Comparison of ENCODE assay signal across 27 mouse cellular contexts in the genomic region with DNA sequence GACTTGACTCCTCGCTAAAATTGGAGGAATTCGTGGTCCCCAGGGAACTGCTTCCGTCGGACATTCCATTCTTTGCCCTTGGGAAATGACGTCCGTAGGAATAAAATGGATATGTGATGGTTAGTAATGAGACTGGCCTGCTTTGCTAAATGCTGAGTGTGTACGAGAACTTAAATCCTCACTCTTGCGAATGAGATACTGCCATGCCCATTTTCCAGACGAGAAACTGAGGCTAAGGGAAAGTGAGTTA. TPM values are rescaled to one million over a fixed set of nuclear protein-coding genes. Genes with fewer than 3 reads are reported as not detected.
DNase-seq lines count a peak whose midpoint lies in the region; ATAC-seq and TF ChIP-seq lines count a peak whose summit lies in the region.
"Had no signal": no experiment of that assay in that cellular context is flagged by ENCODE, and none has a peak within 500 bp of the region (broad histone marks: within the 10 kb centered on the region; RNA-seq: fewer than 3 reads in every experiment).

No protein-coding gene starts in this region.

- no peak overlapping the region for H3K9ac ChIP-seq in embryonic facial prominence, embryonic 14.5 days (ENCODE audit: low read depth, low read length)
- H3K9ac ChIP-seq in heart, adult 2 months (ENCODE audit: low read depth, low read length), result no peak overlapping the region
- H3K9ac ChIP-seq: embryonic facial prominence, embryonic 13.5 days; kidney, embryonic 15.5 days; limb, embryonic 12.5 days; liver, embryonic 15.5 days; lung, embryonic 14.5 days had no signal

- H3K79me2 ChIP-seq in heart, adult 2 months (replicated peaks; ENCODE audit: control insufficient read depth, insufficient read depth, low read length), result no peaks in the 10 kb centered on the region

- no peak for TF ChIP-seq EP300 in heart, adult 2 months (IDR thresholded peaks at IDR 0.05; ENCODE audit: insufficient read depth, low read depth, low read length)

- 0 out of 2 replicates have a peak, but pooled peaks cover 5% of the 10 kb centered on the region for H3K4me1 ChIP-seq in embryonic facial prominence, embryonic 14.5 days (ENCODE audit: control insufficient read depth, insufficient read depth, low read length)
- peaks cover 14% of the 10 kb centered on the region for H3K4me1 ChIP-seq in embryonic facial prominence, embryonic 10.5 days
- H3K4me1 ChIP-seq in heart, adult 2 months (ENCODE audit: control insufficient read depth, insufficient read depth, low read length), result peaks cover 2% of the 10 kb centered on the region; the same call in 1 of the 2 replicates

- no peaks in the 10 kb centered on the region for H3K36me3 ChIP-seq in embryonic facial prominence, embryonic 14.5 days (ENCODE audit: control insufficient read depth, insufficient read depth, low read length)
- no peaks in the 10 kb centered on the region for H3K36me3 ChIP-seq in embryonic facial prominence, embryonic 10.5 days (replicated peaks)
- H3K36me3 ChIP-seq in heart, adult 2 months (ENCODE audit: control insufficient read depth, insufficient read depth, low read length), result no peaks in the 10 kb centered on the region
- H3K36me3 ChIP-seq: embryonic facial prominence, embryonic 13.5 days; G1E; kidney, embryonic 15.5 days; limb, embryonic 12.5 days; liver, embryonic 15.5 days had no signal

- no peak for ATAC-seq in embryonic facial prominence, embryonic 14.5 days (ENCODE audit: low read depth)
- ATAC-seq: forebrain, embryonic 16.5 days; hindbrain, embryonic 16.5 days had no signal

- no peak for DNase-seq in embryonic facial prominence, embryonic 14.5 days (ENCODE audit: low spot score)
- DNase-seq in embryonic facial prominence, embryonic 10.5 days (ENCODE audit: low spot score), result no peak
- peak in 1 of 2 experiments; percentile 41 for DNase-seq in heart, adult 2 months
- no peak for DNase-seq in heart, postnatal 25 days (ENCODE audit: low spot score)
- DNase-seq in kidney, postnatal 14 days, result peak; percentile 57
- DNase-seq in kidney, adult 18-20 months, result no peak
- DNase-seq in heart, postnatal 4 days, result peak; percentile 32
- no peak for DNase-seq in retina, embryonic 14.5 days (ENCODE audit: low spot score)
- DNase-seq: adrenal gland, postnatal 10 days; cerebellum, adult 11 months; cerebellum, adult 9-10 months; cerebellum, postnatal 36 days; gastrocnemius, postnatal 10 days; lung, embryonic 14.5 days; lung, postnatal 14 days; thymus, adult 18-20 months; thymus, postnatal 25 days had no signal

- no peak for TF ChIP-seq CTCF in heart, adult 2 months (IDR thresholded peaks at IDR 0.05)

- no peaks in the 10 kb centered on the region for H3K27me3 ChIP-seq in embryonic facial prominence, embryonic 14.5 days (replicated peaks; ENCODE audit: control insufficient read depth, insufficient read depth, low read length)
- 0 out of 2 replicates have a peak, but pooled peaks cover 4% of the 10 kb centered on the region for H3K27me3 ChIP-seq in embryonic facial prominence, embryonic 10.5 days (replicated peaks; ENCODE audit: low read depth, poor library complexity, severe bottlenecking)
- H3K27me3 ChIP-seq in heart, adult 2 months (ENCODE audit: control insufficient read depth, insufficient read depth, low read length), result no peaks in the 10 kb centered on the region
- H3K27me3 ChIP-seq: embryonic facial prominence, embryonic 13.5 days; kidney, embryonic 15.5 days; limb, embryonic 12.5 days; liver, embryonic 15.5 days had no signal

- WGBS in embryonic facial prominence, embryonic 14.5 days, result 74% methylated on average over 9 of the region's 9 CpGs
- WGBS in embryonic facial prominence, embryonic 10.5 days, result 81% methylated on average over 9 of the region's 9 CpGs
- WGBS in heart, adult 2 months, result 55% methylated on average over 9 of the region's 9 CpGs

- TF ChIP-seq POLR2A in heart, adult 2 months (IDR thresholded peaks at IDR 0.05; ENCODE audit: insufficient read depth, low read depth, low read length), result no peak

- H3K9me3 ChIP-seq in embryonic facial prominence, embryonic 14.5 days (ENCODE audit: control insufficient read depth, low read length), result no peaks in the 10 kb centered on the region
- H3K9me3 ChIP-seq in embryonic facial prominence, embryonic 10.5 days, result no peaks in the 10 kb centered on the region
- H3K9me3 ChIP-seq: embryonic facial prominence, embryonic 13.5 days; G1E; kidney, embryonic 15.5 days; limb, embryonic 12.5 days; liver, embryonic 15.5 days had no signal

- H3K4me2 ChIP-seq in embryonic facial prominence, embryonic 14.5 days (ENCODE audit: low read depth, low read length), result peak overlapping the region; percentile 39; the same call in 1 of the 2 replicates
- H3K4me2 ChIP-seq: kidney, embryonic 15.5 days; limb, embryonic 12.5 days; liver, embryonic 15.5 days; lung, embryonic 14.5 days had no signal

- H3K4me3 ChIP-seq in embryonic facial prominence, embryonic 14.5 days (ENCODE audit: low read depth, low read length), result no peak overlapping the region
- no peak overlapping the region for H3K4me3 ChIP-seq in embryonic facial prominence, embryonic 10.5 days
- no peak overlapping the region for H3K4me3 ChIP-seq in heart, adult 2 months
- H3K4me3 ChIP-seq: erythroblast, embryonic 14.5 days; kidney, embryonic 15.5 days; left cerebral cortex, adult 2 months; limb, embryonic 12.5 days; liver, embryonic 15.5 days had no signal

- intact Hi-C loops in heart, adult 2 months (cut with DNase I), result no loop called here
- intact Hi-C loops in heart, postnatal 25 days (cut with DNase I), result no loop called here

- no peak overlapping the region for H3K27ac ChIP-seq in embryonic facial prominence, embryonic 14.5 days (replicated peaks; ENCODE audit: low read depth, low read length)
- no peak overlapping the region for H3K27ac ChIP-seq in embryonic facial prominence, embryonic 10.5 days (replicated peaks)
- H3K27ac ChIP-seq in heart, adult 2 months, result peak overlapping the region; percentile 87; the same call in 1 of the 2 replicates
- H3K27ac ChIP-seq: embryonic facial prominence, embryonic 13.5 days; kidney, embryonic 15.5 days; limb, embryonic 12.5 days; liver, embryonic 15.5 days; stomach, postnatal 0 days had no signal

RNA-seq across cellular contexts. Expression of a gene that starts 12.8 kb away (rescaled TPM):
- 37.6 and 43.6 TPM in 2 replicates for polyA plus RNA-seq in embryonic facial prominence, embryonic 14.5 days (2014; fragmentation: Nextera tagmentation; extraction: Ambion mirVana)
- polyA plus RNA-seq in embryonic facial prominence, embryonic 10.5 days (2016; fragmentation: Nextera tagmentation; extraction: Ambion mirVana), result 8.3 and 11.6 TPM in 2 replicates
- total RNA-seq in heart, adult 2 months (2021), result 1 to 10 TPM; 2.8 to 4.0 TPM
- polyA plus RNA-seq in heart, adult 2 months (2012; rRNA removed), result 3.5 and 6.6 TPM in 2 replicates
- 1 to 10 TPM; 3.9 to 4.5 TPM for total RNA-seq in heart, postnatal 25 days (2021)
- total RNA-seq in heart, postnatal 4 days (2021), result 1 to 10 TPM; 2.8 to 3.6 TPM
- polyA plus RNA-seq: erythroblast, embryonic 14.5 days; G1E had no signal

Comparison
In these comparisons a context has a peak if more than half of its experiments do, and no peak if none do; other contexts are left out.
1. DNase-seq: peak in kidney, postnatal 14 days (single experiment) and heart, postnatal 4 days (single experiment); none in embryonic facial prominence, embryonic 14.5 days (single experiment), embryonic facial prominence, embryonic 10.5 days (single experiment), heart, postnatal 25 days (single experiment), kidney, adult 18-20 months (single experiment) and retina, embryonic 14.5 days (single experiment).